Mouse (Mus musculus): ENCODE data around the gene Osbp. TPM values are rescaled to one million over a fixed set of nuclear protein-coding genes. Genes with fewer than 3 reads are reported as not detected.

Osbp gene
- total RNA-seq, 2 experiments from 2014 or later: 54.8 to 56.2 TPM

DNA sequence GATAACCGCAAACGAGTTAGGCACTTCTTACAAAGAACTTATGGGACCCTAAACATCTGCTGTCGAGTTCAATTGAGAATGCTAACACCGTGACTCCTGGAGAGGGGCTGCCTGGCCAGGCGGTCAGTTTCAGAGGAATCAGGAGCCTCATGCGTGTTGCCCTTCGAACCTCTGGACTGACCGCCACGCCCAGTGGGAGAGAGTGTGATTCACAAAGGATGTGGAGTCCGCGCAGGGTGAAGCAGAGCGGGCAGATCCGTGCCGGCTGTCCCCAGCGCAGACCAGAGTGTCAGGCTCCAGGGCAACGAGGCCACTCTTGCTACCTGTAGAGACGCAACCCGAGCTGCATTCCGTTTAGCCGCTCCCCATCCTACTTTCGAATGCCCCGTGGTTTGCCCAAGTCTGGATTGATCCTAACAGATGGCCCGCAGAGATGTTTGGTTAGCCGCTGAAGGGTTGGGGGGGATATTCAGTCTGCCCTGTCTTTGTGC is 44.6 kb downstream of the Osbp start:
- no peak for DNase-seq (ENCODE audit: low spot score in 2 of 2)

GRCm38 (mm10) chr19:12010916-12011559 is 45.3 kb downstream of the Osbp start:
- DNase-seq (ENCODE audit: low spot score in 2 of 2): peak; percentile 81 to 90

DNA sequence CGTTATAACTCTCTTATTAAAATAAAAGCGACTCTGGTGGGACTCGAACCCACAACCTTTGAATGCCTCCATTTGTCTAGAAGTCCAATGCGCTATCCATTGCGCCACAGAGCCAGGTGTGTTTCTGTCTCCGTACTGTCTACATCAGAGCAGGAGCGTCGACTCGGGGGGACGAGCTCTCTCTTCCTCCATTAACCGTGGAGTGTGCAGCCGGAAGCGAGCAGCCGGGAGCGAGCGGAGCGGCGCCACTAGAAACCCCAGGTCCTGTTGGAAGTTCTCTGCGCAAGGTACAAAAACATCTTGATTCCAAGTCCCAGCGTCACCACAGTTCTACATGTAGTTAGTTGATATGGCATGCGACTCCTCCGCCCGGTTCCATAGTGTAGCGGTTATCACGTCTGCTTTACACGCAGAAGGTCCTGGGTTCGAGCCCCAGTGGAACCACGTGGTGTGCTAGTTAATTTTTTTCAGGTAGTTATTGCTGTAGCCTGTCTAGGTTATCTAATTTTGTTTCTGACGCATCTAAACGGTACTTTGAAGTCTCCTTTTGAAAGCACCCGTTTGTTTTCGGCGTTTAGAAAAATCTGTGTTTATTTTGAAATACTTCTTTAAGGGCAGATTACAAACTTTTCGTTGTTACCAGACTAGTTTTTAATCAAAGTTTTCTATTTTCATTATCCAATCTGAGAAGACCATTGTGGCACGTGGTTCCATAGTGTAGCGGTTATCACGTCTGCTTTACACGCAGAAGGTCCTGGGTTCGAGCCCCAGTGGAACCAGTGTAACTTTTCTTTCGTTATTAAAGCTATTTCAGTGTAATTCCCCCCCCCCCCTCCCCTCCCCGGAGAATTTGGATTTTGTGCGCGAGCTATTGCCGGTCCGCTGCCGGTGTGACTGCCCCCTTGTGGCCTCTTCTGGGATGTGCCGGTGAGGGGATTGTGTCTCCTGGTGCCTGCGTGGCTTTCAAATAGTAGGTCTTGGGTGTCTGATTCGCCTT is 46.1 kb downstream of the Osbp start:
- peak; percentile 89 to 93 for DNase-seq (ENCODE audit: low spot score in 2 of 2)

DNA sequence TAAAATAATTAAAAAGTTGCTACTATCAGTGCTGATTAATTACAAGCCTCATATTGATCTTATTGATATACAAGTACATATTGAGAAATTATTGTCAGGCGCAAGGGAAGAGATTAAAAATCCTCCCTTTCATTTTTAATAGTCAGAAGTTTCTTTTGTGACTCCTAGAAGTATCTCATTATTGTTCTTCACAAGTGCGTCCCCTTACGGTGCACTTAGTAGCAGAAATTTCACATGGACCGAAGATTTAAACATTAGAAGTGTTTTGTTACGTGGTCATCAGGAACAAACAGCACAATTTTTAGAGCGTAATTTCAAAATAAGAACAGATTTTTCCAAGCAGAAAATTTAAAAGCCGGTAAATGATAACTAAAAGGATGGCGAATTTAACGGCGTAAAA is 46.9 kb downstream of the Osbp start:
- DNase-seq (ENCODE audit: low spot score in 2 of 2): no peak

GRCm38 (mm10) chr19:12013228-12013627 is 47.5 kb downstream of the Osbp start:
- no peak for DNase-seq (ENCODE audit: low spot score in 2 of 2)

- no peak for DNase-seq (ENCODE audit: low spot score in 2 of 2)
Observed at GRCm38 (mm10) chr19:12015708-12016107, 50.0 kb downstream of the Osbp start.

- DNase-seq (ENCODE audit: low spot score in 2 of 2): no peak
Observed at GRCm38 (mm10) chr19:12016192-12016591, 50.5 kb downstream of the Osbp start.

- DNase-seq (ENCODE audit: low spot score in 2 of 2): no peak
Observed at GRCm38 (mm10) chr19:12024149-12024548, 58.4 kb downstream of the Osbp start.

- no peak for DNase-seq (ENCODE audit: low spot score in 2 of 2)
Observed at GRCm38 (mm10) chr19:12025333-12025732, 59.6 kb downstream of the Osbp start.

DNA sequence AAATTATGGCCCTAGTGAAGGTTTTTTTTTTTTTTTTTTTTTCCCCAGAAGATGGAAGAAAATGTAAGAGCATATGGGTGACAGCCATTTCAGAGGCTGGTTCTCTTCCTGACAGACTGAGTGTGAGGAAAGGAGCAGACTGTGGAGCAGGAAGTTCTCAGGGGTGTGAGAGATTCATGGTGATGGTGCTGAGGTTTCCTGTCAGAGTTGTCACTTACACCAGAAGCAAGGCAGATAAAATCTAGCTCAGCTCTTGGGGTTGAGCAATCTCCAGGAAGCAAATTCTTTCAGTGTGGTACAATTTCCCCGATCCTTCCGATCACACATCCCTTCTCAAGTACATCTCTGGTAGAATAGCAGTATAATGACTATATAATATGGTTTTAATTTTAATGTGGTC is 60.9 kb downstream of the Osbp start:
- no peak for DNase-seq (ENCODE audit: low spot score in 2 of 2)

- no peak for DNase-seq (ENCODE audit: low spot score in 2 of 2)
Observed at GRCm38 (mm10) chr19:12037727-12038126, 72.0 kb downstream of the Osbp start.

DNA sequence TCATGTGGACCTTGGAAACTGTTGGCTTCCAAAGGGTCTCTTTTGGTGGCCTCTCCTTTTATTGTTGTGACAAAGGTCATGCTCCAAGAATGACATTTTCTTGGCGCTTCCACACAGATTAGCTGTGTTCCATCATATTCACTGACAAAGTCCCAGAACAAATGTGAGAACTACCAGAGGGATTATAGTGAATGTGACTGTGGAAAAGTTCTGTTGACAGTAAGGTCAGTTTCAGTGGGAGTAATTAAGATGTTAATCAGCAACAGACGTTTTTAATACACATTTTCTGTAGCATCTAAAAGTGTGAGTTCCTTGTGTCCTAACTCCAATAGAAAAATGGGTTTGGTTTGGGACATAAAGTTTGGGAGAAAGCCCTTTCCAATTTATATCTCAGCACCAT is 75.5 kb downstream of the Osbp start, which contains the start of gene Olfr1423:
Gene Olfr1423 (minus strand): TSS at position 101 of the 400 bp plus-strand sequence.
- no peak for DNase-seq (ENCODE audit: low spot score in 2 of 2)

- no peak for DNase-seq (ENCODE audit: low spot score in 2 of 2)
Observed at GRCm38 (mm10) chr19:12043163-12043562, 77.4 kb downstream of the Osbp start.

Small RNAs within 50 kb of the gene (microRNA-seq; reads per million reads assigned to microRNA genes)
- gene Mir6994: 9.1 to 9.5 reads per million in 2 experiments

Other genes with a start within 250 kb of the Osbp start
- gene Gif, start 218.4 kb upstream of the Osbp start, total RNA-seq (2021): not detected
- 10 to 100 TPM; 37.9 to 41.2 TPM for gene Mrpl16, start 195.6 kb upstream of the Osbp start, total RNA-seq (2021)
- gene Stx3, start 146.5 kb upstream of the Osbp start, total RNA-seq (2021): 10 to 100 TPM; 19.6 to 27.8 TPM
- not detected for gene Olfr1417, start 126.7 kb upstream of the Osbp start, total RNA-seq (2021)
- not detected for gene Olfr1418, start 104.9 kb upstream of the Osbp start, total RNA-seq (2021)
- gene Olfr1419, start 90.8 kb upstream of the Osbp start, total RNA-seq (2021): not detected
- gene Olfr1420, start 79.4 kb upstream of the Osbp start, total RNA-seq (2021): not detected
- 10 to 100 TPM; 19.1 to 20.2 TPM for gene Patl1, start 53.5 kb upstream of the Osbp start, total RNA-seq (2021)
- not detected for gene Olfr1423, start 75.4 kb downstream of the Osbp start, total RNA-seq (2021)
- gene Olfr1424, start 96.7 kb downstream of the Osbp start, total RNA-seq (2021): not detected
- not detected for gene Olfr1425, start 111.8 kb downstream of the Osbp start, total RNA-seq (2021)
- gene Olfr1426, start 126.1 kb downstream of the Osbp start, total RNA-seq (2021): not detected
- gene Olfr1427, start 137.4 kb downstream of the Osbp start, total RNA-seq (2021): not detected
- gene Olfr1428, start 150.0 kb downstream of the Osbp start, total RNA-seq (2021): not detected
- gene Olfr76, start 157.3 kb downstream of the Osbp start, total RNA-seq (2021): not detected
- gene Olfr1555-ps1, start 204.2 kb downstream of the Osbp start, total RNA-seq (2021): not detected
- not detected for gene Olfr1431, start 234.7 kb downstream of the Osbp start, total RNA-seq (2021)